Mouse (Mus musculus): ENCODE measurements around the gene Dcaf12l2. TPM values are rescaled to one million over a fixed set of nuclear protein-coding genes. Genes with fewer than 3 reads are reported as not detected.

The Dcaf12l2 gene
- 0.06 TPM in 2 replicates for polyA plus RNA-seq (2012; rRNA removed)

DNA sequence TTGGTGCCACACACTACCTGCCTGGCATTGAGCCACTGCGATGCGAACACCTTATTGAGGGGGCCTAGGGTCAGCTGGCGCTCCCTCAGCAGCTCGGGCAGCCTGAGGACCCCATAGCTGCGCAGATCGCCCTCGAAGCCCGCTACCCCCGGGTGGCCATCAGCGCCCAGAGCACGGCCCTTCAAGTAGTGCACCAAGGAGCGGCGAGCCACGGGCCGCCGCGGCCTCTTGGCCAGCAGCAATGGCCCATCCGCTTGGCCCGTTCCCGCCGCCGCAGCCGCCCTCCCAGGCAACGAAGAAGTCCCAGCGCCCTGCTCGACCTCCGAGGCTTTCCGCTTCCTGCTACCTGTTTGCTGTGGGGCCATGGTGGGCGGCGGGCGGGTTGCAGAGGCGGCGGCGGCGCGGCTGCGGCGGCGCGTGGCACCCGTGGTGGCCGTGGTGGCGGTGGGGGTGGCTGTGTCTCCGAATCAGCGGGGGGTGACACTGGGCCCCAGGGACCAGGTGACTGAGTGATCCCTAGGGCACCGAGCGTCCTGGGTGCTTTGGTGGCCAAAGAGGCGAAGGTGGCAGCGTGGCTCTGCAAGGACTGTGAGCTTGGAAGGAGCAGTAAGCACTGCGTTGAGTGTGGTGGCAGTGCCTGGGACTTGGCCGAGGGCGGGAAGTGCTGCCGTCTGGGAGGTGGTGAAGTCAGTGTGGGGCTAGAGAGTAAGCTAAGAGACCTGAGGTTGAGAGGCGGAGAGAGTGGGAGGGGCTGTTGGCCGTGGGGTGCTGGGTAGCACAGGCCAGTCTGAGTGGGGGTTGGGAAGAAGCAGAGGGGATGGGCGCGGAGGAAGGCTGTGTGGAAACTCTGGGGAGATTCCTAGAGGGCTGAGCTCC, at the start of gene Dcaf12l2:
Gene Dcaf12l2, minus strand, starts transcription at position 697 of the 876 bp plus-strand sequence.

